17 mouse cellular contexts compared by ENCODE assay signal in the genomic region with DNA sequence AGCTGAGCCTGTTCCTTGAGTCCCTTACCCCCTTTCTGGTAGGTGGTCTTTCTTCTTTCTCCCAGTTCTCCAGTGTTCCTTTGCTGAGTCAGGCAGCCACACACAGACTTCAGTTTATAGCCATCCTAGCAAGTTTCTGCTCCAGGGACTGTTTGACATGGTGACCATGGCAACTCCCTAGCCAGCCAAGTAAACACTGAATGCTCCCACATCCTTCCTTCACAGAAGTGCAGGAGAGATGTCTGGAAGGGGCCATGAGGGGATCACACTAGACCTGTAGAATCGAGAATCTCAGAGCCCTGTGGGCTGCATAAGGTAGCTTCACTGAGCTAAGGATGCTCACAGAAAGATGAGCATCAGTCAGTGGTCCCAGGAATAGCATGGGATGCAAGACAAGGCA. TPM values are rescaled to one million over a fixed set of nuclear protein-coding genes. Genes with fewer than 3 reads are reported as not detected.
DNase-seq lines count a peak whose midpoint lies in the region; ATAC-seq and TF ChIP-seq lines count a peak whose summit lies in the region.
"Had no signal": no experiment of that assay in that cellular context is flagged by ENCODE, and none has a peak within 500 bp of the region (broad histone marks: within the 10 kb centered on the region; RNA-seq: fewer than 3 reads in every experiment).

No protein-coding gene starts in this region.

- no peak overlapping the region for H3K4me2 ChIP-seq in heart, embryonic 12.5 days
- H3K4me2 ChIP-seq: liver, embryonic 13.5 days; midbrain, embryonic 11.5 days; neural tube, embryonic 13.5 days had no signal

- no peaks in the 10 kb centered on the region for H3K9me3 ChIP-seq in heart, embryonic 10.5 days
- no peaks in the 10 kb centered on the region for H3K9me3 ChIP-seq in heart, embryonic 12.5 days (replicated peaks)
- H3K9me3 ChIP-seq: hindbrain, embryonic 10.5 days; liver, embryonic 13.5 days; neural tube, embryonic 13.5 days had no signal

- no peak for TF ChIP-seq CTCF in small intestine, adult 2 months (IDR thresholded peaks at IDR 0.05; ENCODE audit: extremely low read depth, insufficient read length, insufficient replicate concordance, low read depth, low read length)

- no peak overlapping the region for H3K9ac ChIP-seq in heart, embryonic 12.5 days
- H3K9ac ChIP-seq: liver, embryonic 13.5 days; neural tube, embryonic 13.5 days had no signal

- H3K4me3 ChIP-seq in heart, embryonic 10.5 days: no peak overlapping the region
- no peak overlapping the region for H3K4me3 ChIP-seq in heart, embryonic 12.5 days
- no peak overlapping the region for H3K4me3 ChIP-seq in small intestine, adult 2 months (ENCODE audit: low read depth, low read length)
- H3K4me3 ChIP-seq: hindbrain, embryonic 10.5 days; liver, embryonic 13.5 days; neural tube, embryonic 13.5 days had no signal

- no peak for ATAC-seq in heart, embryonic 12.5 days (ENCODE audit: insufficient number of reproducible peaks, low FRiP score)
- ATAC-seq in megakaryocyte progenitor cell, adult 5-6 weeks (replicated peaks; ENCODE audit: poor library complexity): no peak
- ATAC-seq: Patski had no signal

- no peak overlapping the region for H3K27ac ChIP-seq in heart, embryonic 10.5 days
- H3K27ac ChIP-seq in heart, embryonic 12.5 days (ENCODE audit: poor library complexity, severe bottlenecking): no peak overlapping the region
- 0 out of 2 replicates have a peak overlapping the region, but pooled peaks have one; percentile 26 for H3K27ac ChIP-seq in small intestine, adult 2 months (ENCODE audit: insufficient read depth, low read depth, low read length)
- H3K27ac ChIP-seq: hindbrain, embryonic 10.5 days; liver, embryonic 13.5 days; neural tube, embryonic 13.5 days had no signal

- no peaks in the 10 kb centered on the region for H3K27me3 ChIP-seq in heart, embryonic 10.5 days (ENCODE audit: insufficient read depth, poor library complexity, severe bottlenecking)
- H3K27me3 ChIP-seq in heart, embryonic 12.5 days (replicated peaks): no peaks in the 10 kb centered on the region
- no peaks in the 10 kb centered on the region for H3K27me3 ChIP-seq in small intestine, adult 2 months (ENCODE audit: control insufficient read depth, insufficient read depth, low read length)
- H3K27me3 ChIP-seq: liver, embryonic 13.5 days; neural tube, embryonic 13.5 days; Patski had no signal

- no peaks in the 10 kb centered on the region for H3K36me3 ChIP-seq in heart, embryonic 10.5 days
- H3K36me3 ChIP-seq in heart, embryonic 12.5 days: no peaks in the 10 kb centered on the region
- no peaks in the 10 kb centered on the region for H3K36me3 ChIP-seq in small intestine, adult 2 months (ENCODE audit: control insufficient read depth, insufficient read depth, low read length)
- H3K36me3 ChIP-seq: hindbrain, embryonic 10.5 days; liver, embryonic 13.5 days; neural tube, embryonic 13.5 days had no signal

- H3K4me1 ChIP-seq in heart, embryonic 10.5 days: 0 out of 2 replicates have a peak, but pooled peaks cover 8% of the 10 kb centered on the region
- H3K4me1 ChIP-seq in heart, embryonic 12.5 days (replicated peaks): no peaks in the 10 kb centered on the region
- no peaks in the 10 kb centered on the region for H3K4me1 ChIP-seq in small intestine, adult 2 months (ENCODE audit: control insufficient read depth, insufficient read depth, insufficient read length, low read length)
- H3K4me1 ChIP-seq: hindbrain, embryonic 10.5 days; liver, embryonic 13.5 days; neural tube, embryonic 13.5 days had no signal

- 71% methylated on average over 1 of the region's 1 CpGs for WGBS in heart, embryonic 10.5 days
- 40% methylated on average over 1 of the region's 1 CpGs for WGBS in heart, embryonic 12.5 days
- 23% methylated on average over 1 of the region's 1 CpGs for WGBS in small intestine, adult 2 months

- no peak for TF ChIP-seq POLR2A in small intestine, adult 2 months (IDR thresholded peaks at IDR 0.05; ENCODE audit: low read depth, low read length)

- peak; percentile 75 for DNase-seq in heart, embryonic 10.5 days (ENCODE audit: low spot score)
- peak; percentile 2 to 6 for DNase-seq in left cerebral cortex, adult 18-20 months (ENCODE audit: low spot score in 2 of 2)
- DNase-seq in left cerebral cortex, adult 11 months (ENCODE audit: low spot score): no peak
- DNase-seq in right cerebral cortex, adult 2 months (ENCODE audit: low spot score in 2 of 2): peak; percentile 6 to 26
- no peak for DNase-seq in right cerebral cortex, postnatal 14 days
- DNase-seq: adrenal gland, postnatal 10 days; cerebellum, adult 11 months; gastrocnemius, postnatal 14 days; liver, embryonic 13.5 days; thymus, postnatal 36 days had no signal

RNA-seq across cellular contexts. Expression of gene Galnt18, which starts 33.3 kb away (rescaled TPM):
- 5.4 and 8.2 TPM in 2 replicates for polyA plus RNA-seq in heart, embryonic 10.5 days (2016; fragmentation: Nextera tagmentation; extraction: Ambion mirVana)
- 11.1 and 11.5 TPM in 2 replicates for polyA plus RNA-seq in heart, embryonic 12.5 days (2016; fragmentation: Nextera tagmentation; extraction: Ambion mirVana)
- total RNA-seq in left cerebral cortex, adult 18-20 months (2021): 10 to 100 TPM; 37.1 to 39.4 TPM
- polyA plus RNA-seq in small intestine, adult 2 months (2012; rRNA removed): 2.6 and 3.8 TPM in 2 replicates
- total RNA-seq in megakaryocyte progenitor cell, adult 5-6 weeks (2015): 0.05 TPM in 1 of 2 replicates, not detected in the other
- total RNA-seq in megakaryocyte progenitor cell, adult 5-6 weeks (2017): 0.12 and 0.44 TPM in 2 replicates

Comparison
In these comparisons a context has a peak if more than half of its experiments do, and no peak if none do; other contexts are left out.
1. DNase-seq: peak in heart, embryonic 10.5 days (single experiment), left cerebral cortex, adult 18-20 months (2 of 2) and right cerebral cortex, adult 2 months (2 of 2); none in left cerebral cortex, adult 11 months (single experiment) and right cerebral cortex, postnatal 14 days (single experiment).